ENCODE assay signal across 10 mouse cellular contexts in genomic region chr12:104897051-104897618, GRCm38 (mm10). TPM values are rescaled to one million over a fixed set of nuclear protein-coding genes. Genes with fewer than 3 reads are reported as not detected.
DNase-seq lines count a peak whose midpoint lies in the region; ATAC-seq and TF ChIP-seq lines count a peak whose summit lies in the region.
"Had no signal": no experiment of that assay in that cellular context is flagged by ENCODE, and none has a peak within 500 bp of the region (broad histone marks: within the 10 kb centered on the region; RNA-seq: fewer than 3 reads in every experiment).

No protein-coding gene starts in this region.

- no peak for TF ChIP-seq CTCF in left cerebral cortex, adult 2 months (IDR thresholded peaks at IDR 0.05)
- TF ChIP-seq CTCF in midbrain, postnatal 0 days (IDR thresholded peaks at IDR 0.05): no peak

- ATAC-seq in embryonic facial prominence, embryonic 12.5 days (ENCODE audit: insufficient number of reproducible peaks, insufficient read depth, low FRiP score, low TSS enrichment): peak; percentile 84
- ATAC-seq in midbrain, postnatal 0 days (ENCODE audit: low FRiP score): peak; percentile 21; the same call in 1 of the 2 replicates

- no peak overlapping the region for H3K4me3 ChIP-seq in left cerebral cortex, adult 2 months
- H3K4me3 ChIP-seq in embryonic facial prominence, embryonic 12.5 days: no peak overlapping the region
- H3K4me3 ChIP-seq in midbrain, postnatal 0 days (ENCODE audit: low read depth, low read length): no peak overlapping the region

- no peak for DNase-seq in left cerebral cortex, adult 2 months (ENCODE audit: extremely low spot score in 1 of 2, low spot score in 2 of 2)
- DNase-seq in left cerebral cortex, postnatal 36 days (ENCODE audit: low spot score in 2 of 2): no peak
- DNase-seq in kidney, adult 8-10 months: peak; percentile 60 to 80
- DNase-seq in midbrain, postnatal 0 days (ENCODE audit: low spot score): no peak
- no peak for DNase-seq in left cerebral cortex, postnatal 25 days (ENCODE audit: low spot score in 2 of 2)
- DNase-seq in adrenal gland, adult 8-10 months: no peak
- no peak for DNase-seq in lung, postnatal 10 days
- DNase-seq: heart, postnatal 36 days; thymus, postnatal 4 days had no signal

- intact Hi-C loops in left cerebral cortex, adult 2 months (cut with DNase I): no loop called here
- intact Hi-C loops in left cerebral cortex, postnatal 36 days (cut with DNase I): no loop called here
- intact Hi-C loops in left cerebral cortex, postnatal 25 days (cut with DNase I): no loop called here

- peaks cover 21% of the 10 kb centered on the region for H3K4me1 ChIP-seq in embryonic facial prominence, embryonic 12.5 days
- no peaks in the 10 kb centered on the region; the same call in 1 of the 2 replicates for H3K4me1 ChIP-seq in midbrain, postnatal 0 days (ENCODE audit: insufficient read depth, low read length)

- H3K9ac ChIP-seq in embryonic facial prominence, embryonic 12.5 days: no peak overlapping the region
- H3K9ac ChIP-seq in midbrain, postnatal 0 days (replicated peaks; ENCODE audit: low read length, poor library complexity, severe bottlenecking): no peak overlapping the region

- WGBS in embryonic facial prominence, embryonic 12.5 days: 41% methylated on average over 8 of the region's 8 CpGs
- 62% methylated on average over 8 of the region's 8 CpGs for WGBS in midbrain, postnatal 0 days

- no peaks in the 10 kb centered on the region for H3K27me3 ChIP-seq in embryonic facial prominence, embryonic 12.5 days
- no peaks in the 10 kb centered on the region for H3K27me3 ChIP-seq in midbrain, postnatal 0 days (ENCODE audit: insufficient read depth, low read length)

- H3K27ac ChIP-seq in left cerebral cortex, adult 2 months: peak overlapping the region; percentile 69
- peak overlapping the region; percentile 41; the same call in 1 of the 2 replicates for H3K27ac ChIP-seq in embryonic facial prominence, embryonic 12.5 days
- no peak overlapping the region for H3K27ac ChIP-seq in midbrain, postnatal 0 days (ENCODE audit: low read depth, low read length)

- no peaks in the 10 kb centered on the region for H3K36me3 ChIP-seq in embryonic facial prominence, embryonic 12.5 days
- no peaks in the 10 kb centered on the region for H3K36me3 ChIP-seq in midbrain, postnatal 0 days (ENCODE audit: insufficient read depth, low read length)

- no peak overlapping the region for H3K4me2 ChIP-seq in embryonic facial prominence, embryonic 12.5 days (replicated peaks)
- no peak overlapping the region for H3K4me2 ChIP-seq in midbrain, postnatal 0 days (ENCODE audit: low read depth, low read length, poor library complexity, severe bottlenecking)

- H3K9me3 ChIP-seq in embryonic facial prominence, embryonic 12.5 days: no peaks in the 10 kb centered on the region
- no peaks in the 10 kb centered on the region for H3K9me3 ChIP-seq in midbrain, postnatal 0 days (ENCODE audit: low read length)

RNA-seq across cellular contexts. Expression of gene Clmn, which starts 32.3 kb away (rescaled TPM):
- 10 to 100 TPM; 43.1 to 51.7 TPM for total RNA-seq in left cerebral cortex, adult 2 months (2021)
- total RNA-seq in left cerebral cortex, postnatal 36 days (2021): 10 to 100 TPM; 45.7 to 53.7 TPM
- polyA plus RNA-seq in embryonic facial prominence, embryonic 12.5 days (2016; fragmentation: Nextera tagmentation; extraction: Ambion mirVana): 4.0 and 6.4 TPM in 2 replicates
- total RNA-seq in midbrain, postnatal 0 days (2014; rRNA removed): 2.2 and 3.1 TPM in 2 replicates
- polyA plus RNA-seq in midbrain, postnatal 0 days (2015; fragmentation: Nextera tagmentation; extraction: Ambion mirVana): 1.4 and 2.4 TPM in 2 replicates
- total RNA-seq in left cerebral cortex, postnatal 25 days (2021): 10 to 100 TPM; 41.3 to 43.0 TPM
- total RNA-seq in adrenal gland, adult 8-10 months (2022): 10 to 100 TPM; 12.7 to 15.3 (median 14.2) TPM

Comparison
In these comparisons a context has a peak if more than half of its experiments do, and no peak if none do; other contexts are left out.
1. DNase-seq: peak in kidney, adult 8-10 months (2 of 2); none in left cerebral cortex, adult 2 months (0 of 2), left cerebral cortex, postnatal 36 days (0 of 2), midbrain, postnatal 0 days (single experiment), left cerebral cortex, postnatal 25 days (0 of 2), adrenal gland, adult 8-10 months (single experiment) and lung, postnatal 10 days (single experiment).